Mouse (Mus musculus): ENCODE results near the gene Acadl.

- TF ChIP-seq CTCF (IDR thresholded peaks at IDR 0.05; ENCODE audit: borderline replicate concordance, extremely low read depth, insufficient read depth, insufficient read length) (no peak), POLR2A (IDR thresholded peaks at IDR 0.05; ENCODE audit: borderline replicate concordance, extremely low read depth, insufficient read depth, insufficient read length, poor library complexity, severe bottlenecking) (no peak)
Observed at GRCm38 (mm10) chr1:66839135-66839534, 23.9 kb downstream of the Acadl start.

Measured in brain, embryonic 14.5 days (tissue).